Mouse (Mus musculus) myocyte (in vitro differentiated cells): ENCODE results near the gene Nrros. TPM values are rescaled to one million over a fixed set of nuclear protein-coding genes. Genes with fewer than 3 reads are reported as not detected.
A peak's percentile ranks its signal among the peaks of the same experiment; 100 is the strongest.

Source experiments
- H3K27me3 ChIP-seq: one replicate; pipeline ENCODE4 v1.6.1; 2011; ENCODE audit not compliant: control insufficient read depth, insufficient read depth, insufficient read length
- H3K36me3 ChIP-seq: one replicate; pipeline ENCODE4 v1.6.1; 2011; ENCODE audit not compliant: control insufficient read depth, insufficient read depth
- H3K4me2 ChIP-seq: one replicate; pipeline ENCODE4 v1.6.1; 2011; ENCODE audit warnings: low read depth, control low read depth
- H3K4me3 ChIP-seq: one replicate; pipeline ENCODE4 v1.5.1; 2011; ENCODE audit warnings: mild to moderate bottlenecking, control low read depth, moderate library complexity
- H3K79me2 ChIP-seq: one replicate; pipeline ENCODE4 v1.6.1; 2011; ENCODE audit not compliant: control insufficient read depth, insufficient read depth
- H3ac ChIP-seq: one replicate; pipeline ENCODE4 v1.6.1; 2011; ENCODE audit not compliant: control insufficient read depth, insufficient read length
- CEBPB ChIP-seq: IDR thresholded peaks from 2 replicates; pipeline ENCODE4 v1.6.1; 2011; ENCODE audit warnings: mild to moderate bottlenecking, moderate library complexity; ENCODE audit not compliant: poor library complexity, insufficient read depth, severe bottlenecking
- E2F4 ChIP-seq: IDR thresholded peaks from one replicate; pipeline ENCODE4 v1.6.1; 2011; ENCODE audit warnings: mild to moderate bottlenecking, control low read depth, moderate library complexity; ENCODE audit not compliant: insufficient read depth
- MAX ChIP-seq: IDR thresholded peaks from one replicate; pipeline ENCODE4 v1.6.1; 2011; ENCODE audit warnings: low read depth, mild to moderate bottlenecking, control low read depth
- MYOD1 ChIP-seq, 3 experiments: IDR thresholded peaks; one replicate each; pipeline ENCODE4 v1.6.1; 2011; ENCODE audit warnings: control low read depth in 2 of 3, low read depth in 2 of 3, mild to moderate bottlenecking in 2 of 3, moderate library complexity in 1 of 3; ENCODE audit not compliant: insufficient read length in 2 of 3, control insufficient read depth in 1 of 3
- MYOG ChIP-seq, 3 experiments: IDR thresholded peaks; one replicate each; pipeline ENCODE4 v1.6.1; 2011; ENCODE audit warnings: control low read depth in 2 of 3, low read depth in 2 of 3, mild to moderate bottlenecking in 2 of 3; ENCODE audit not compliant: insufficient read length in 2 of 3, control insufficient read depth in 1 of 3, insufficient read depth in 1 of 3
- POLR2A ChIP-seq: IDR thresholded peaks from one replicate; pipeline ENCODE4 v1.6.1; 2011; ENCODE audit warnings: low read depth, mild to moderate bottlenecking, control low read depth, moderate library complexity; ENCODE audit not compliant: insufficient read length
- POLR2AphosphoS2 ChIP-seq: IDR thresholded peaks from one replicate; pipeline ENCODE4 v1.6.1; 2011; ENCODE audit warnings: low read depth, control low read depth; ENCODE audit not compliant: insufficient read length
- REST ChIP-seq: IDR thresholded peaks from one replicate; pipeline ENCODE4 v1.6.1; 2011; ENCODE audit warnings: mild to moderate bottlenecking, control low read depth, moderate library complexity; ENCODE audit not compliant: insufficient read depth, insufficient read length
- SRF ChIP-seq: IDR thresholded peaks from one replicate; pipeline ENCODE4 v1.6.1; 2011; ENCODE audit warnings: low read depth; ENCODE audit not compliant: control insufficient read depth, insufficient read length
- TCF12 ChIP-seq: IDR thresholded peaks from one replicate; pipeline ENCODE4 v1.6.1; 2011; ENCODE audit warnings: mild to moderate bottlenecking, control low read depth; ENCODE audit not compliant: poor library complexity, insufficient read depth, severe bottlenecking
- TCF3 ChIP-seq: IDR thresholded peaks from one replicate; pipeline ENCODE4 v1.6.1; 2011; ENCODE audit warnings: low read depth, control low read depth; ENCODE audit not compliant: insufficient read length
- USF1 ChIP-seq: IDR thresholded peaks from one replicate; pipeline ENCODE4 v1.6.1; 2011; ENCODE audit warnings: low read depth, mild to moderate bottlenecking, control low read depth, moderate library complexity
- polyA plus RNA-seq: library from polyadenylated mRNA; unstranded; fragments of >200 nt; fragmentation: generic; extraction: Trizol; gene quantifications from one replicate; pipeline ENCODE4 v1.2.1, GENCODE M21; 2012; ENCODE audit warnings: missing spikeins

Nrros gene
- polyA plus RNA-seq, 1 experiment: not detected

- no peak for TF ChIP-seq USF1
- Histone ChIP-seq H3K36me3 (no peaks in the 10 kb centered on the region), H3ac (no peak overlapping the region), H3K27me3 (no peaks in the 10 kb centered on the region), H3K4me2 (peak overlapping the region; percentile 48), H3K79me2 (no peaks in the 10 kb centered on the region), H3K4me3 (no peak overlapping the region)
Measured at GRCm38 (mm10) chr16:32129449-32130189, 35.8 kb downstream of the Nrros start.

DNA sequence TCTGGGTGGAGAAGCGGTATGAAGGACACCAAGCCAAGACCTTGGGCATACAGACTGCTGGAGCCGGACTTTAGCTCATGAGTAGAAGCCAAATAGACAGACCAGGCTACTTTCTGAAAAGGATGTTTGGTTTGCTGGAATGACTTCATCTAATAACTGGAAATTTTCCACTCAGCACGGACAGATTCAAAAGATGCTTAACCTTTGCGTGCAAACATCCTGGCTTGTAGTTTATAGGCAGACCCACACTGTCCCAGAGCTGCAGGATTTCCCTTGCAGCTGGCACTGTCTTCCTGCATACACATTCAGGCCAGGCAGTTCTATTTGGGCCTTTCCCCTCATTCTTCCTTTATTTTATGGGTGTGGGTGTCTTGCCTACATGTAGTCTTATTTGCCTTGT lies 38.3 kb downstream of the Nrros start:
- Histone ChIP-seq H3K27me3 (no peaks in the 10 kb centered on the region), H3ac (no peak overlapping the region), H3K4me2 (no peak overlapping the region), H3K79me2 (no peaks in the 10 kb centered on the region), H3K4me3 (no peak overlapping the region), H3K36me3 (no peaks in the 10 kb centered on the region)
- no peak for TF ChIP-seq TCF12
- TF ChIP-seq POLR2A: no peak
- no peak for TF ChIP-seq E2F4
- no peak for TF ChIP-seq SRF
- no peak for TF ChIP-seq TCF3
- no peak for TF ChIP-seq CEBPB
- no peak for TF ChIP-seq USF1
- TF ChIP-seq MYOD1 (IDR thresholded peaks at IDR 0.05; ENCODE audit: control insufficient read depth in 1 of 3, insufficient read length in 2 of 3, low read depth in 2 of 3): no peak
- no peak for TF ChIP-seq POLR2AphosphoS2
- TF ChIP-seq REST: no peak
- no peak for TF ChIP-seq MAX
- TF ChIP-seq MYOG (IDR thresholded peaks at IDR 0.05; ENCODE audit: control insufficient read depth in 1 of 3, insufficient read depth in 1 of 3, insufficient read length in 2 of 3, low read depth in 2 of 3): no peak

DNA sequence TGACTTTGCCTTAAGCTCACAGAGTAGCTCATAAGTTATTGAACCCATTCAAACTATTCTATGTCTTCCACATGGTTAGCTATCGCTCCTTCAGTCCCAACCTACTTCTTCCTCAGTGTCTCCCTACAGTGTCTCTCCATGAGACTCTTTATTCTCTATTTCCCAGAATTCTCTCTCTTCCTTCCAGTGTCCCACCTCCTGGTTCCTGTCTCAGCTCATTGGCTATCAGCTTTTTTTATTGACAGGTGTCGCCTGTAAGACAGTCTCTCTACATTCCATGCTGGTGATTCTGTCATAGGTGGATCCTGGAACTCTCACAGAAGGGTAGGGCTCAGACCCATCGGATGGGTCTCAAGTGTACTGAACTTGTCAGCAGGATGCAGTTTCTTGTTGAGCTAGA lies 40.0 kb downstream of the Nrros start:
- no peak overlapping the region for H3K4me2 ChIP-seq
- H3K27me3 ChIP-seq: no peaks in the 10 kb centered on the region
- H3K36me3 ChIP-seq: no peaks in the 10 kb centered on the region
- TF ChIP-seq SRF: no peak
- no peak for TF ChIP-seq MYOD1 (IDR thresholded peaks at IDR 0.05; ENCODE audit: control insufficient read depth in 1 of 3, insufficient read length in 2 of 3, low read depth in 2 of 3)
- no peak for TF ChIP-seq POLR2AphosphoS2
- no peak for TF ChIP-seq TCF12
- no peak for TF ChIP-seq TCF3
- no peak for TF ChIP-seq MYOG (IDR thresholded peaks at IDR 0.05; ENCODE audit: control insufficient read depth in 1 of 3, insufficient read depth in 1 of 3, insufficient read length in 2 of 3, low read depth in 2 of 3)
- TF ChIP-seq CEBPB: no peak
- H3K4me3 ChIP-seq: no peak overlapping the region
- H3K79me2 ChIP-seq: no peaks in the 10 kb centered on the region
- H3ac ChIP-seq: no peak overlapping the region

- Histone ChIP-seq H3ac (no peak overlapping the region), H3K36me3 (no peaks in the 10 kb centered on the region), H3K4me3 (no peak overlapping the region), H3K79me2 (no peaks in the 10 kb centered on the region), H3K27me3 (no peaks in the 10 kb centered on the region), H3K4me2 (no peak overlapping the region)
- TF ChIP-seq MYOG (IDR thresholded peaks at IDR 0.05; ENCODE audit: control insufficient read depth in 1 of 3, insufficient read depth in 1 of 3, insufficient read length in 2 of 3, low read depth in 2 of 3) (no peak), TCF12 (no peak), TCF3 (no peak)
Measured at GRCm38 (mm10) chr16:32124444-32125335, 40.7 kb downstream of the Nrros start.

DNA sequence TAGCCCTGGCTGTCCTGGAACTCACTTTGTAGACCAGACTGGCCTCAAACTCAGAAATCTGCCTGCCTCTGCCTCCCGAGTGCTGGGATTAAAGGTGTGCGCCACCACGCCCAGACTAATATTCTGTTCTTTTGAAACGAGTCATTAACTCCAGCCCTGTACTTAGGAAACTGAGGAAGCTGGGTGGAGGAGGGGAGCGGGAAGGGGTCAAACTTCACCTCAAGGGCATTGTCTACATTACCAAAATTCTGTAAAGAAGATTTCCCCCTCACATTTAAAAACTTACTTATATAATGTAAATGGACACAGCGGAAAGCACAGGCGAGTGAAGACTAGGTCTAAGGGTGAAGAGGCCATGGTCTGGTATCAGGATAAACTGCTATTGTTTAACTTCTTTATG lies 41.4 kb downstream of the Nrros start:
- no peak for TF ChIP-seq TCF3
- TF ChIP-seq USF1: no peak
- no peak for TF ChIP-seq MYOG (IDR thresholded peaks at IDR 0.05; ENCODE audit: control insufficient read depth in 1 of 3, insufficient read depth in 1 of 3, insufficient read length in 2 of 3, low read depth in 2 of 3)
- no peak for TF ChIP-seq CEBPB
- TF ChIP-seq REST: no peak
- no peak for TF ChIP-seq MAX
- TF ChIP-seq SRF: no peak
- H3K36me3 ChIP-seq: no peaks in the 10 kb centered on the region
- no peak overlapping the region for H3ac ChIP-seq
- H3K4me3 ChIP-seq: no peak overlapping the region
- no peaks in the 10 kb centered on the region for H3K27me3 ChIP-seq
- H3K79me2 ChIP-seq: no peaks in the 10 kb centered on the region
- H3K4me2 ChIP-seq: no peak overlapping the region
